Mouse (Mus musculus): ENCODE measurements around the gene Zfp119b.
"Not testable (repeated sequence)": the region's sequence is repeated elsewhere in the genome, so short reads cannot be mapped to it uniquely, and the experiment has no call there.

Zfp119b gene

DNA sequence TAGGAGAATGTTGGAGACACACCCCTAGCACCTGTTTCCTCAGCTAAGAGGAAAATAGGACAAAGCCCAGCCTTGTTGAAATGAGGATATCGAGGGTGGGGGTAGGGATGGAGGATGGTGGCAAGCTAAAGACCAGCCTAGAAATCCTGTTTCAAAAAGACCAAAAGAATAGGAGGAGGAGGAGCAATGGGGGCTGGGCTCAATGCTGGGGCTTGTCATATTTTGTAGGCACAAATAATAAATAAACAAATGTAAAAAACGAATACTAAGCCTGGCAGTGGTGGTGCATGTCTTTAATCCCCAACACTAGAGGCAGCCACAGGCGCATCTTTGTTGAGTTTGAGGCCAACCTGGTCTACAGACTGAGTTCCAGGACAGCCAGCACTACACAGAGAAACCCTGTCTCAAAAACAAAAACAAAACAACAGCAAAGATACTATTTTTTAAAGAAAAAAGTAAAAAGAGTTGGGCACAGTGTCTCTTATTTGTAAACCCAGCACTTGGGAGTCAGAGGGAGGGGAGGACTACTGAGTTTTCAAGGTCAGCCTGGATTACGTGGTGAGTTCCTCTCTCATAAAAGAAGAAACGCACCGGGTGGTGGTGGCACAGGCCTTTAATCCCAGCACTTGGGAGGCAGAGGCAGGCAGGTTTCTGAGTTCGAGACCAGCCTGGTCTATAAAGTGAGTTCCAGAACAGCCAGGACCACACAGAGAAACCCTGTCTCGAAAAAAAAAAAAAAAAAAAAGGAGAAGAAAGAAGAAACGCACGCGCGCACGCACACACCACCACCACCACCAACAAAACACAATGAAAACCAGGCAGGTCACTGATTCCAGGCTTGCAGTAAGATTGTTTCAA, 8.7 kb upstream of the Zfp119b start:
- peak; percentile 45 for DNase-seq (ENCODE audit: low read depth, low spot score)

DNA sequence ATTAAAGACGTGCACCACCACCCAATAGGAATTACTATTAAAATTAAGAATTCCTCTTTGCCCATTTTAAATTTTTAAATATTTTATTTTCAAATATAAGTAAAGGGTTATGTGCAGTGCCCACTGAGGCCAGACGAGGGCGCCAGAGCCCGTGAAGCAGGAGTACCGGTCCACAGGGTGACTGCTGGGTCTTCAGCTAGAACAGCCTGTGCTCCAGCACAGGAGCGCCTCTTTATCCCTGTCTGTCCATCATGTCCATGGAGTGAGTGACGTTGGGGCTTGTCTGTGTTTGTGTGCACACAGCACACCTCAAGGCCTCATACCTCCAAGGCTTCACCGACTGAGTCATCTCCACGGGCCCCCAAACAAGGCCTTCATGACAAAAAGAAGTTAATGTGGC, 7.9 kb upstream of the Zfp119b start:
- peak; percentile 80 for DNase-seq (ENCODE audit: low read depth, low spot score)

DNA sequence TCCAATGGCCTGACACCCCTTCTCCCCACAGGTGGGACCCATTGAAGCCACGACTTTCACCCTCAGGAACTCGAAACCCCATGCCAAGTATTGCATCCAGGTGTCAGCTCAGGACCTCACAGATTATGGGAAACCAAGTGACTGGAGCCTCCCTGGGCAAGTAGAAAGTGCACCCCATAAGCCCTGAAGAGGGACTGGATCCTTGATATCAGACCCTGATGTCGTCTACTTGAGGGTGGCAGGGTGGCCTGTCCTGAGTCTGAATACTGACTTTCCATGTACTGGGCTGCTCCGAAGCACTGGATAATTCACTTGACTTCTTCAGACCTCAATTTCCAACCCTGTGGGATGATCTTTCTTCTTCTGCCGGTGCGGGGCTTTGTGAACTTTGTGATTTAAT, 7.3 kb upstream of the Zfp119b start:
- DNase-seq (ENCODE audit: low read depth, low spot score): no peak

DNA sequence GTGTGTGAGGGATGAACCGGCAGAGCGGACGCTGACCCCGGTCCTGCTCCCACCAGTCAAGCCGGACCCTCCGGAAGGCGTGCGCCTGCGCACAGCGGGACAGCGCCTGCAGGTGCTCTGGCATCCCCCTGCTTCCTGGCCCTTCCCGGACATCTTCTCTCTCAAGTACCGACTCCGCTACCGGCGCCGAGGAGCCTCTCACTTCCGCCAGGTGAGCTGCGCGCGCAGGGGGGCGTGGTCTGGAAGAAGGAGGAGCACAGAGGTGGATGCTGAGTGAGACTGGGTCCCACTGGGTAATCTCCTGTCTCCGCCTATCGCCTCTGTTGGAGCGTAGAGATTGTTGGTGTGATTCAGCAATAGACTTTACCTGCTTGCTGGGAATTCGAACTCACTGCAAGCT, 6.8 kb upstream of the Zfp119b start:
- no peak for DNase-seq (ENCODE audit: low read depth, low spot score)

DNA sequence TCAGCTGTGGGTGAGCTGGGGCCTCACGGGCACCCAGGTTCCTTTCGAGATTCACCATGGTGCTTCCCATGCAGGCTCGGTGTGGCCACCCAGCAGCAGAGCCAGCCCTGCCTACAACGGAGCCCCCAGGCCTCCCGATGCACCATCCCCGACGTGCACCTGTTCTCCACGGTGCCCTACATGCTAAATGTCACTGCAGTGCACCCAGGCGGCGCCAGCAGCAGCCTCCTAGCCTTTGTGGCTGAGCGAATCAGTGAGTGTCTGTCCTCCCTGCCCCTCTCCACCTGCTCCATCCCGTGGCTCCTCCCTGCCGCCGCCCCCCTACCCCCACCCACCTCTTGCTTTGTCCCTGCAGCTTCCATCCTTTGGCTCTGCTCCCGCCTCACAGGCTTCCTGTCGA, 4.9 kb upstream of the Zfp119b start:
- no peak for DNase-seq (ENCODE audit: low read depth, low spot score)

DNA sequence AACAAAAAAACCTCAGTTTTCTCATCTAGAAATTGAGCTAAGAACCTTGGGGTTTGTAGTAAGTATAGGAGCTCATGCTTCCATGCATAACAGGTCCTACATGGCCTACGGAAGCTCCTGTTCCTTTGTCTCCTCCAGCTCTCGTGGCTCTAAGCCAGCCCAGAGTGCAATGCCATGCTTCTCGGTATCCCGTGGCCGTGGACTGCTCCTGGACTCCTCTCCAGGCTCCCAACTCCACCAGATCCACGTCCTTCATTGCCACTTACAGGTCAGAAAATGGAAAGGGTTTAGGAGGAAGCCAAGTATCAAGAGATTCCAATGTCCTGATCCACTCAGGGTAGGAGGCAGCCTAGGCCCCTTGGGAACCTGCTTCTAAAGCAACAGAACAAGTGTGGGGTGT, 4.5 kb upstream of the Zfp119b start:
- DNase-seq (ENCODE audit: low read depth, low spot score): no peak

DNA sequence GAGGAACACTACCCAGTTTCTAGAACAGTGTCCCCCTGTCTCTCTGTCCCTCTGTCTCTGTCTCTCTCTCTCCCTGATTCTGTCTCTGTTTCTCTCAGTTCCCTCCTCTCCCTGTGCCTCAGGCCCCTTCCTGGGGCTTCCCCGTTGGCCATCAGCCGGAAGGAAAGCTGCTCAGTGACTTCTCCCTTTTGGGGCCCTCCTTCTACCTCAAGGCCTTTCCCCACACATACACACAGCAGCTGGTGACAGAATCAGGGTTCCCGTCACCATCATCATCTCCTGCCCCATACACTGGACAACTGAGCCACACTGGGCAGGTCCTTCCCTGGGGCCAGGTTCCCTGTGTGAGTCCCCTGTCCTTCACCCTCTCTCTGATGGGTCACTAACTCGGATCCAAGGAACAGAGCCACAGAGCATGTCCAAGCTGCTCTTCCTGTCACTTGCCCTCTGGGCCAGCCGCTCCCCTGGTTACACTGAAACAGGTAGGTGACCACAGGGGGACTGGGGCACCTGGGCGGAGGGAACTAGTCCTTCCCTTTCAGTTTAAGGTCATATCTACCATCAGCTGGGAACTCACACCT, 3.2 kb upstream of the Zfp119b start, which contains the start of gene Ebi3:
Gene Ebi3 (plus strand): TSS at position 194 of the 581 bp plus-strand sequence.
- peak; percentile 77 for DNase-seq (ENCODE audit: low read depth, low spot score)

DNA sequence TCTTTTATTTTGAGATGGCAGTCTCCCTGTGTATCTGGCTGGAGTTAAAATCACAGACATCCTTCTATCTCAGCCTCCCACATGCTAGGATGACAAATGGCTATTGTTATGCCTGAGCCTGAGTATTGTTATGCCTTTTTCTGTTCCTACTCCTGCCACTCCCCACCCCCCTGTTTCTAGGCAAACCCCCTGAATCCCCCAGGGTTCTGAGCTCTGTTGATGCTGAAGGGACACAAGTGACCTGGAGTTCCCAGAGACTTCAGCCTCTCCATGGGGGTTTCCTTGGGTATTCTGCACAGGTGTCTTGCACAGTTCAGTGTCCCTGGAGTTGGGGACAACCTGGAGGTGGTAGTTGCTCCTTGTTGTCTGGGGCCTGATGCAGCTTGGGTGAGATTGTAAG, 2.7 kb upstream of the Zfp119b start:
- no peak for DNase-seq (ENCODE audit: low read depth, low spot score)

DNA sequence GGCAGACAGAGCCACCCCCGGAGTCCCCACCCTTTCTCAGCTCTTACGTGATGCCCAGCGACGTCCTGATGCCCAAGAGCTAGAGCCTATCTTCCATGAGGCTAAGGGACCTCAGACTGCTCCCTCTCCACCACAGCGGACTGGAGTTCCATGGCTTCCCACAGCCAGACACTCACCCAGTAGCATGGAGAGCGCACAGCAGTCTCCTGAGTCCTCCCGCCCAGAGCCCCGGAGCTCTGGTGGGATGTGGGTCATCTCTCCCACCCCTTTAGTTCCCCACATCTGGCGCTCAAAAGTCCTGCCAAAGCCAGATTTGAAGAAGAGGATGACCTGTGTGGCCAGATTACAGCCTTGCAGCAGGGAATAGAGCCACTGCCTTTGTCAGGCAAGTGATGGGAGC, 1.3 kb upstream of the Zfp119b start:
- no peak for DNase-seq (ENCODE audit: low read depth, low spot score)

DNA sequence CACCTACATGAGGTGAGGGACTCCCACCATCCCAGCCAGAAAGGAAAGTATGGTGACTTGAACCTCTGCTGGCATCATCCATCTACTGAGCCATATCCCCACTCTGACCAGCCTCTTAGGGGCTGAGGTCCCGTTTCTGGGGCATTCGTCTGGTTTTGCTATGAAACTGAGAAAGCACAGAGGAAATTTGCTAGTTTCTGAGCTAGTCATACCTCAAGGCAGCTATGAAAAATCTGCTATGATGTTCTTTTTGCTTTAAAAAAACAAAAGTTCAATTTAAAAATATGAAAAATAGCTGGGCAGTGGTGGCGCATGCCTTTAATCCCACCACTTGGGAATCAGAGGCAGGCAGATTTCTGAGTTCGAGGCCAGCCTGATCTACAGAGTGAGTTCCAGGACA, 653 bp downstream of the Zfp119b start:
- DNase-seq (ENCODE audit: low read depth, low spot score): no peak

DNA sequence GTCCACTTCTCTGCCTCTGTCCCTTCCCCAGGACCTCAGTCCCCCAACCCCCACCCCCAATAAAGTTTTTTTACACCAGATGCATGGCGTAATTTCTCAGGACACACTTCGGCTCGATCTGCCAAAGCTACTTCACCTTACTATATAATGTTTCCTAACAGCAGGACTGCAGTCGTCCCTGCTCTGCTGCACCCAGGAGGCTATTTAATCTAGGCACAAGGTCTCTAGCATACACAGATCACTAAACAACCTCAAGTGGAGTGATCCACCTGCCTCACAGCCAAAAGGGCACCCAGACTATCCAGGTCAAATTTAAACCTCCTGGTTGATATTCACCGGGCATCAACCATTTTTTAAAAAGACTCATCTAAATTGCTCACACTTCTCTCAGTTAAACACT, 3.6 kb downstream of the Zfp119b start:
- DNase-seq (ENCODE audit: low read depth, low spot score): no peak

DNA sequence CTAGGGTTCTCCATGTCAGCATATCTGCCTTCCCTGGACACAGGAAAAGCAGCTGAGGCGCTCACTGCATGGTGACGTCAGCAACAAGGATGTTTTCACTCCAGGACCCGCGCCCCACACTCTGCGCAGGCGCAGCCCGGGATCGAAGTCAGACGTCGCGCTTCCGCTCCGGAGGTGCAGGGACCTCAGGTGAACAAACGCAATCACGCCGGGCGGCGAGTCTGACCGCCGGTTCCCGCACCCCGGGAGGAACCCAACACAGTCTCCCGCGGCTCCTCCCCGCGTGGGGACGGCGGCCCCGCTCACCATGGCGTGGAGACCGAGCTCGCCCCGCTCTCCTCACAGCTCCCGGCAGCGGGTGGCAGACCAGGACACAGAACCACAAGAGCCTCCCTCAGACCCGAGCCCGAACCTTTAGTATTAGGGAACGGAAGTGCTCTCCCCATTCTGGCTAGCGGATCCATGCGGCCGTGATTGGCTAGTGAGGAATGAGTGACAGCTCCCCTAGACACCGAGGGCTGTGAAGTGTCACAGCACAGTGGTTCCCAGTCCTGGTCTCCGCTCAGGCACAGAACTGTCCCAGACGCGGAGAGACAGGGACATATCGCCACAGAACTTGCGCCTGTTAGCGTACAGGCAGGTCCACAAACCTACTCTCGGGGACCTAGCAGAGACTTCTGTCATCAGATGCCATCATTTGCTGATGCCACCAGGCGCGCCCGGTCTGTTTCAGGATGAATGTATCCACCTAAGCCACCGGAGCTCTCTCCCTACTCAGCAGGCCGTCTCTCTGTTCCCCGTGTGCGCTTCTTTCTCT, 4.2 kb downstream of the Zfp119b start:
- DNase-seq (ENCODE audit: low read depth, low spot score): peak; percentile 91

DNA sequence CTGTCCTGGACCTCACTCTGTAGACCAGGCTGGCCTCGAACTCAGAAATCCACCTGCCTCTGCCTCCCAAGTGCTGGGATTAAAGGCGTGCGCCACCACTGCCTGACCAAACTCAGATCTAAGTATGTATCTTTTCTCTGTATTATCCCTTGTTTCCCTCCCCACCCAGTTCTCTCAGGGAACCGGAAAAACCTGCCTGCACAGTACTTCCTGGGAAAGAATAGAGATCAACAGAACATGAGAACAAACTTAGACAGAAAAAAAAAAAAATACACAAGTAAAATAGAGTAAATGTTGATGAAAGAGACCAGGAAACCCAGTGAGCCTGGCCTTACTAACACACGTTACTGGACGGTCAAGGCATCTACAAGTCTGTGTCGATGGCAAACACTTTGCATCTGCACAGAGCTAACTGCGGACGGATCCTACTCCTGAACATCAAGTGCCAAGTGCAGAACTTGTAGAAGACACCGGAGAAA, 4.9 kb downstream of the Zfp119b start:
- DNase-seq (ENCODE audit: low read depth, low spot score): not testable (repeated sequence)

DNA sequence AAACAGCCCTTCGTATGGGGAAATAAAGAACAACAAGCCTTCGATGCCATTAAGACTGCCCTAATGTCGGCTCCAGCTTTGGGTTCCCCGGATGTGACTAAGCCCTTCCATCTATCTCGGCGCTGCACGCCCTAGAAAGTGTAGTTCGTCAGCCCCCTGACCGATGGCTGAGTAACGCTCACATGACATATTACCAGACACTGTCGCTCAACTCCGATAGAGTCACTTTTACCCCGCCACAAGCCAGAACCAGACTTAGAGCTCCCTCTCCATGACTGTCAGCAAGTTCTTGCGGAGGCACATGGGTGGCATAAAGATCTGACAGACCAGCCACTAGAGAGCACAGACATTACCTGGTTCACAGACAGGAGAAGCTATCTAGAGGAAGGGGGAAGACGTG, 16.1 kb downstream of the Zfp119b start:
- DNase-seq (ENCODE audit: low read depth, low spot score): no peak

DNA sequence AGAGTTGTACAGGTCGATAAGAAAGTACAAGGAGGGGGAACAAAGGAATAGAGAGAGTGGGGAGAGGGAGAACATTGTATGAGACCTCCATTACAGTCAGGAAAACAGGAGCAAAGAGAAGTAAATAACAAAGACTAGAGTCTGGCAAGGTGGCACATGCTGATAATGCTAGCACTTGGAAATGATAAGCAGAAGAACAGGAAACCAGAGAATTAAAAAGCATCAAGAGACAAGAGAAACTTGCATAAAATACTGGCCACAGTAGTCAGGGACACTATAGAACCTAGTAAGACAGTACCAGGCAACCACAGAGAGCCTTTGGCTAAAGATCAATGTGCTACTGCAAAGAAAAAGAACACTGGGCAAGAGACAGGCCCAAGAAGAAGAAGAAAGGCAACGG, 16.7 kb downstream of the Zfp119b start:
- no peak for DNase-seq (ENCODE audit: low read depth, low spot score)

DNA sequence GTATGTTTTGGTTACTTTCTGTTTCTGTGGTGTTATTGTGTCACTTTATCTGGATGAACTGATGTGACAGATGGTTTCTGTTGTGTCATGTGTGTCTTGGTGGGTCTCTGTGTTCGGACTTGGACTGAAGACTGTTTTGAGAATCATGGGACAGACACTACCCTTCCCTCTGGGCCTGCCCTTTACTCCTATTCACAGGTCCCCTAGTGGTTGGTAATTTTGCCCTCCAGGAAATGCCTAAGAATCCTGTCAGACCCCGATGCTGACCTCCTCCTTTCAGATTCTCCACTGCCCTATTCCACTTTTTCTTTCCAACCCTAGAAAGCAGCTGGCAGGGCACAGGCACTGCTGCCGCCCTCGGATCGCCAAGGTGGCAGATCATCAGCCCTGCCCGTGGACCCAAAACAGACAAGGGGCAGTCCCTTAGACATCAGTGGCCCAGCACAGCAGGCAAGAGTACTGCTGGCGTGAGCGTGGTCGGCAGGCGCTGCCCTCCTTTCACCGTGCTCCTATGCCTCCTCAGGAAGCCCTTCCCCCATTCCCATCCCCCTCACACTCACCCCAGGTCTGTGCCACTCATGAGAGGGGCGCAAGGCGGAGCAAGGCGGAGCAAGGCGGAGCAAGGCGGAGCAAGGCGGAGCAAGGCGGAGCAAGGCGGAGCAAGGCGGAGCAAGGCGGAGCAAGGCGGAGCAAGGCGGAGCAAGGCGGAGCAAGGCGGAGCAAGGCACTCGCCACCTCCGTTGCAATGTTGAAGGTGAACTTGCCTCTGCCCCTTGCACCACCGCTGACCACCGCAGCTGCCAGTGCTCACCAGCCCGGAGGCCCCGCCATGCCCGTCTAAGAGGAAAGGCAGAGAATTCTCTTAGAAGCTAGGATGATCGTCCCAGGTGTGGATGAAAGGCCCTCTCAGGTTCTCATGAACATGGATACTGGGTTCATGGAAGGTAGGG, 17.5 kb downstream of the Zfp119b start:
- DNase-seq (ENCODE audit: low read depth, low spot score): peak; percentile 87

DNA sequence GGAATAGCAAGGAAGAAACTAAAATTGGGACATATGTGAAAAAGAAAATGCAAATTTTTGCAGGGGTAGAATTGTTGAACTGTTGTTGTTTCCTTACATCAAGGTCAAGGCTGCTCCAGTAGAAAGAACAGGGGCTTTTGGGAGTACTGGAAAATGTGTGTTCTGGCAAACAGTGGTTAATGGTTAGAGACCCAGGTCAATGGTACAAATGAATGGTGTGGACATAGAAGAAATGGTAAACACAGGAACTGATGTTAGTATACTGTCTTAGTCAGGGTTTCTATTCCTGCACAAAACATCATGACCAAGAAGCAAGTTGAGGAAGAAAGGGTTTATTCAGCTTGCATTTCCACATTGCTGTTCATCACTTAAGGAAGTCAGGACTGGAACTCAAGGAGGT, 42.6 kb downstream of the Zfp119b start:
- no peak for DNase-seq (ENCODE audit: low read depth, low spot score)

DNA sequence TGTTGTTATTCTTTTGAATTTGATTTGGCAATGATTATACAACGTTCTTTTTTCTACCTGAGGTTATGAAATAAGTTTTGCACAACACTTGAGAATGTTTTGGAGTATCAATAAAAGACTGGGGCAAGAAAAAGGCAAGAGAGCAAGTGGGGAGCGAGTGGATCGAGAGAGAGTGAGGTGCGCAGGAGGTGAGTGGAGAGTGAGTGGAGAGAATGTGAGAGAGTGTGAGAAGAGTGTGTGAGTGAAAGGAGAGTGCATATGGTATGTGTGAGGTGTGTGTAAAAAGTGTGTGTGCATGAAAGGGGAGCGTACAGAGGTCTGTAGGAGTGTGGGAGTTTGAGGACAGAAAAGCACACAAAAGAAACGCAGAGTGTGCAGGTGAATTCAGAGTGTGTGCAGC, 45.2 kb downstream of the Zfp119b start:
- no peak for DNase-seq (ENCODE audit: low read depth, low spot score)

DNA sequence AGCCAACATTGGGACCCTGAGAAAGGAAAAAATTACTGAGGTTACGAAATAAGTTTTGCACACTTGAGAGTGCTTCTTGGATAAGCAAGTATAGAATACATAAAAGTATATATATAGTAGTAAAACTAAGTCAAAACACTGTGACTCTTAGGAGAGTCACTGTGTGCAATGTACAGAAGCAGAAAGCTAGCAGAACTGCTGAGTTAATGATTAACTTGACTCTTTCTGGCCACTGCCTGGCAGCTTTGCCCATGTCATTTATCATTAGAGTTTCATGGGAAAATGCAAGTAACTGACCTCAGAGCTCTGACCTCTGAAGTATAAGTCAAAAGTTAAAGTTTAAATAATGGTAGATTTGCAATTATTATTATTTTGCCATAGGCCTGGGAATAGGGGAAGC, 45.6 kb downstream of the Zfp119b start:
- DNase-seq (ENCODE audit: low read depth, low spot score): no peak

DNA sequence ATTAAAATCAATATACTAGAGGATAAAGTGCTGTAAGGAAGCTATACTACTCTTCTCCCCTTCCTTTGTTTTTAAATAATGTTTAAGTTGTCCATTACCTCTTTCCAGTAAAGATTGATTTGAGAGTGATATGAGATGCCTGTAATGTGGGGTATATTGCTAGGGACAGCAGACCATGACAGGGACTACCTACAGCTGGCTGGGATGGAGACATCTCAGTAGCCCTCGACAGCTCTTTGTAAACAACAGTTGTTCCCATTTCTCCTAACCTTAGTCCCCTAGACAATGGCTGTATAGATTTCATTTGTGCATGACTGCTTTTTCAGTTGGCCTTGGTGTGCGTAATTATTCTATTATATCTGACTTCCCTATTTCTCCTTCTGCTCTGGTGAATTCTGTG, 46.2 kb downstream of the Zfp119b start:
- no peak for DNase-seq (ENCODE audit: low read depth, low spot score)

DNA sequence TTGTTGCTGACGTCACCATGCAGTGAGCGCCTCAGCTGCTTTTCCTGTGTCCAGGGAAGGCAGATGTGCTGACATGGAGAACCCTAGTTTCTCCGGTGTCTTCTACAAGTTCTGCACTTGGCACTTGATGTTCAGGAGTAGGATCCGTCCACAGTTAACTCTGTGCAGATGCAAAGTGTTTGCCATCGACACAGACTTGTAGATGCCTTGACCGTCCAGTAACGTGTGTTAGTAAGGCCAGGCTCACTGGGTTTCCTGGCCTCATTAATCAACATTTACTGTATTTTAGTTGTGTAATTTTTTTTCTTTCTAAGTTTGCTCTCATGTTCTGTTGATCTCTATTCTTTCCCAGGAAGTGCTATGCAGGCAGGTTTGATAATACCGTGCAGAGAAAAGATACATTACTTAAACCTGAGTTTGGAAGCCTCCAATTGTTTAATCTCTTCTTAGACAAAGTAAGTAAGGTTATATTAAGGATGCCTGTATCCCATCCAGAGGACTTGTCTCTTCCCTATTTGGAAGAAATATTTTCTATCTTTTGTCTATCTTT, 56.8 kb downstream of the Zfp119b start:
- DNase-seq (ENCODE audit: low read depth, low spot score): peak; percentile 63
